Mouse (Mus musculus) MEL (cell line): ENCODE data around the gene Abhd16a.

Experiments used
- CTCF ChIP-seq, 3 experiments: IDR thresholded peaks in 2 of 3; conservative IDR thresholded peaks in 1 of 3; 2 replicates each; pipeline ENCODE4 v1.5.1; 2011 to 2012; ENCODE audit warnings: low read length in 3 of 3, low read depth in 2 of 3, mild to moderate bottlenecking in 2 of 3, improper control_type of control experiment in 1 of 3, inconsistent platforms in 1 of 3, mixed read lengths in 1 of 3, moderate library complexity in 1 of 3; ENCODE audit not compliant: control insufficient read depth in 1 of 3, insufficient read depth in 1 of 3, poor library complexity in 1 of 3, severe bottlenecking in 1 of 3
- EP300 ChIP-seq, 2 experiments: IDR thresholded peaks; 2 replicates each; pipeline ENCODE4 v1.6.1; 2011; ENCODE audit warnings: improper control_type of control experiment in 2 of 2, low read length in 2 of 2, low read depth in 1 of 2, mild to moderate bottlenecking in 1 of 2
- POLR2A ChIP-seq, 2 experiments: IDR thresholded peaks; 2 replicates each; pipeline ENCODE4 v1.6.1; 2011 to 2012; ENCODE audit warnings: low read length in 2 of 2, mild to moderate bottlenecking in 2 of 2, control low read depth in 1 of 2, improper control_type of control experiment in 1 of 2, low read depth in 1 of 2, moderate library complexity in 1 of 2; ENCODE audit not compliant: control insufficient read depth in 1 of 2, insufficient read depth in 1 of 2, poor library complexity in 1 of 2
- POLR2AphosphoS2 ChIP-seq: IDR thresholded peaks from 2 replicates; pipeline ENCODE4 v1.6.1; 2011; ENCODE audit warnings: low read length, improper control_type of control experiment
- TAL1 ChIP-seq: IDR thresholded peaks from 2 replicates; pipeline ENCODE4 v1.6.1; 2012; ENCODE audit warnings: mild to moderate bottlenecking, inconsistent platforms, low read length, moderate library complexity, mixed read lengths
- ZMIZ1 ChIP-seq: IDR thresholded peaks from 2 replicates; pipeline ENCODE4 v1.6.1; 2012; ENCODE audit warnings: low read depth, mild to moderate bottlenecking, inconsistent platforms, low read length, improper control_type of control experiment, moderate library complexity

GRCm38 (mm10) chr17:35088151-35088550, 912 bp upstream of the Abhd16a start:
- TF ChIP-seq CTCF (IDR thresholded peaks at IDR 0.05 in 2 of 3, conservative IDR thresholded peaks at IDR 0.05 in 1 of 3; ENCODE audit: control insufficient read depth in 1 of 3, insufficient read depth in 1 of 3, low read depth in 2 of 3, low read length in 3 of 3, poor library complexity in 1 of 3, severe bottlenecking in 1 of 3) (peak; percentile 29 to 59 (median 37)), POLR2AphosphoS2 (no peak), ZMIZ1 (no peak), POLR2A (IDR thresholded peaks at IDR 0.05; ENCODE audit: control insufficient read depth in 1 of 2, insufficient read depth in 1 of 2, low read depth in 1 of 2, low read length in 2 of 2, poor library complexity in 1 of 2) (no peak), EP300 (IDR thresholded peaks at IDR 0.05; ENCODE audit: low read depth in 1 of 2, low read length in 2 of 2) (no peak), TAL1 (no peak)
